11 mouse cellular contexts compared by ENCODE assay signal in the genomic region with DNA sequence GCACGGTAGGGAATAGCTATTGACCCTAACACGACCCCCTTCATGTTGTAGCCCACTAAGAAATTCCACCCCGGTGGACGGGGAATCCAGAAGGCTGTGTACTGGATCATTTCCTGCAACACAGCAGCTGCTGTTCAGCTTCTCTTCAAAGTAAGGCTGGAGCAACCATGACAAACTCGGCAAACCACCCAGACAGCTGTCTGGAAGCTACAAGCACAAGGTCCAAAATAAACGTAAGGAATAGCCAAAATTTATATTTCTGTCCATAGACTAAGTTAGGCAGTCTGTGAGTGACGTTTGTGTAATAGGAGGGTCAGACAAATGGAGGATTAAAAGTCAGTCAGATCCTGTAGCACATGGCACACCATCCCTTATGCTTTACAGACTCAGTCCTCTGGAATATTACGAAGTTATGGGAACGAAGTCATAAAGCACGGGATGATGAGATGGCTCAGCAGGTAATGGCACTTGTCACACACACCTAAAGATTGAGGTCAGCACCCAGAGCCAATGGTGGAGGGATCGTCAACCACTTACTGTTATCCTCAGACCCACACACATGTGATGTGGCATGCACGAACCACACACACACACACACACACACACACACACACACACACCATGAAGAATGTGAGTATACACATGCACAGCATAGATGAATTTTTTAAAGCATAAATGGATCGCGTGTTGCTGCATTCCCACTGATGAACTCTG.
DNase-seq lines count a peak whose midpoint lies in the region; ATAC-seq and TF ChIP-seq lines count a peak whose summit lies in the region.
"Had no signal": no experiment of that assay in that cellular context is flagged by ENCODE, and none has a peak within 500 bp of the region (broad histone marks: within the 10 kb centered on the region; RNA-seq: fewer than 3 reads in every experiment).

No protein-coding gene starts in this region.

- 48% methylated on average over 14 of the region's 14 CpGs for WGBS in intestine, embryonic 14.5 days
- 62% methylated on average over 14 of the region's 14 CpGs for WGBS in intestine, embryonic 16.5 days
- 78% methylated on average over 14 of the region's 14 CpGs for WGBS in midbrain, embryonic 15.5 days
- whole genome bisulfite sequencing in midbrain, postnatal 0 days: 84% methylated on average over 14 of the region's 14 CpGs
- 56% methylated on average over 14 of the region's 14 CpGs for WGBS in neural tube, embryonic 14.5 days

- no peak for ATAC-seq in intestine, embryonic 14.5 days (replicated peaks; ENCODE audit: low FRiP score, low TSS enrichment, low read depth)
- no peak for ATAC-seq in intestine, embryonic 16.5 days
- peak; percentile 37; the same call in 1 of the 2 replicates for ATAC-seq in midbrain, embryonic 15.5 days (replicated peaks)
- no peak for ATAC-seq in midbrain, postnatal 0 days (ENCODE audit: low FRiP score)
- ATAC-seq in neural tube, embryonic 14.5 days (ENCODE audit: low read depth): peak; percentile 44; the same call in 1 of the 2 replicates

- peak overlapping the region; percentile 22; the same call in 1 of the 2 replicates for H3K4me2 ChIP-seq in intestine, embryonic 14.5 days (ENCODE audit: low read length)
- H3K4me2 ChIP-seq in intestine, embryonic 16.5 days (ENCODE audit: low read depth, low read length): no peak overlapping the region
- no peak overlapping the region for H3K4me2 ChIP-seq in midbrain, embryonic 15.5 days
- no peak overlapping the region for H3K4me2 ChIP-seq in midbrain, postnatal 0 days (ENCODE audit: low read depth, low read length, poor library complexity, severe bottlenecking)
- H3K4me2 ChIP-seq in neural tube, embryonic 14.5 days (ENCODE audit: low read depth, low read length): peak overlapping the region; percentile 21; the same call in 1 of the 2 replicates
- H3K4me2 ChIP-seq: forebrain, embryonic 12.5 days had no signal

- no peaks in the 10 kb centered on the region for H3K27me3 ChIP-seq in intestine, embryonic 14.5 days (replicated peaks; ENCODE audit: control insufficient read depth, insufficient read depth, low read length)
- no peaks in the 10 kb centered on the region for H3K27me3 ChIP-seq in intestine, embryonic 16.5 days (replicated peaks; ENCODE audit: control insufficient read depth, insufficient read depth, low read length)
- H3K27me3 ChIP-seq in midbrain, embryonic 15.5 days (replicated peaks): no peaks in the 10 kb centered on the region
- no peaks in the 10 kb centered on the region for H3K27me3 ChIP-seq in midbrain, postnatal 0 days (ENCODE audit: insufficient read depth, low read length)
- H3K27me3 ChIP-seq in neural tube, embryonic 14.5 days (ENCODE audit: control insufficient read depth, insufficient read depth, low read length): no peaks in the 10 kb centered on the region
- H3K27me3 ChIP-seq: forebrain, embryonic 12.5 days had no signal

- H3K4me3 ChIP-seq in intestine, embryonic 14.5 days (ENCODE audit: low read depth, low read length): no peak overlapping the region
- no peak overlapping the region for H3K4me3 ChIP-seq in intestine, embryonic 16.5 days (ENCODE audit: low read length)
- no peak overlapping the region for H3K4me3 ChIP-seq in midbrain, embryonic 15.5 days
- no peak overlapping the region for H3K4me3 ChIP-seq in midbrain, postnatal 0 days (ENCODE audit: low read depth, low read length)
- no peak overlapping the region for H3K4me3 ChIP-seq in neural tube, embryonic 14.5 days (ENCODE audit: low read depth, low read length)
- H3K4me3 ChIP-seq: forebrain, embryonic 12.5 days had no signal

- no peak overlapping the region for H3K9ac ChIP-seq in intestine, embryonic 14.5 days (ENCODE audit: low read length)
- no peak overlapping the region for H3K9ac ChIP-seq in intestine, embryonic 16.5 days (ENCODE audit: low read depth, low read length)
- H3K9ac ChIP-seq in midbrain, embryonic 15.5 days: no peak overlapping the region
- no peak overlapping the region for H3K9ac ChIP-seq in midbrain, postnatal 0 days (replicated peaks; ENCODE audit: low read length, poor library complexity, severe bottlenecking)
- H3K9ac ChIP-seq in neural tube, embryonic 14.5 days (replicated peaks; ENCODE audit: low read depth, low read length): no peak overlapping the region
- H3K9ac ChIP-seq: forebrain, embryonic 12.5 days had no signal

- H3K4me1 ChIP-seq in intestine, embryonic 14.5 days (replicated peaks; ENCODE audit: control insufficient read depth, insufficient read depth, low read length): peaks cover 34% of the 10 kb centered on the region
- peaks cover 23% of the 10 kb centered on the region for H3K4me1 ChIP-seq in intestine, embryonic 16.5 days (ENCODE audit: control insufficient read depth, insufficient read depth, low read length)
- no peaks in the 10 kb centered on the region for H3K4me1 ChIP-seq in midbrain, embryonic 15.5 days
- H3K4me1 ChIP-seq in midbrain, postnatal 0 days (ENCODE audit: insufficient read depth, low read length): no peaks in the 10 kb centered on the region
- peaks cover 11% of the 10 kb centered on the region for H3K4me1 ChIP-seq in neural tube, embryonic 14.5 days (ENCODE audit: control insufficient read depth, insufficient read depth, low read length)

- H3K9me3 ChIP-seq in intestine, embryonic 14.5 days (ENCODE audit: control insufficient read depth, low read length): no peaks in the 10 kb centered on the region
- H3K9me3 ChIP-seq in intestine, embryonic 16.5 days (ENCODE audit: control insufficient read depth, low read length): no peaks in the 10 kb centered on the region
- no peaks in the 10 kb centered on the region for H3K9me3 ChIP-seq in midbrain, embryonic 15.5 days
- no peaks in the 10 kb centered on the region for H3K9me3 ChIP-seq in midbrain, postnatal 0 days (ENCODE audit: low read length)
- H3K9me3 ChIP-seq in neural tube, embryonic 14.5 days (ENCODE audit: control insufficient read depth, low read length): no peaks in the 10 kb centered on the region
- H3K9me3 ChIP-seq: forebrain, embryonic 12.5 days had no signal

- H3K27ac ChIP-seq in intestine, embryonic 14.5 days (ENCODE audit: low read depth): peak overlapping the region; percentile 33; the same call in 1 of the 2 replicates
- H3K27ac ChIP-seq in intestine, embryonic 16.5 days (ENCODE audit: low read length): no peak overlapping the region
- H3K27ac ChIP-seq in midbrain, embryonic 15.5 days: no peak overlapping the region
- H3K27ac ChIP-seq in midbrain, postnatal 0 days (ENCODE audit: low read depth, low read length): no peak overlapping the region
- no peak overlapping the region for H3K27ac ChIP-seq in neural tube, embryonic 14.5 days (ENCODE audit: low read depth, low read length)
- H3K27ac ChIP-seq: forebrain, embryonic 12.5 days had no signal

- TF ChIP-seq CTCF in midbrain, postnatal 0 days (IDR thresholded peaks at IDR 0.05): no peak

- H3K36me3 ChIP-seq in intestine, embryonic 14.5 days (ENCODE audit: control insufficient read depth, insufficient read depth, low read length): no peaks in the 10 kb centered on the region
- no peaks in the 10 kb centered on the region for H3K36me3 ChIP-seq in intestine, embryonic 16.5 days (ENCODE audit: control insufficient read depth, insufficient read depth, low read length)
- H3K36me3 ChIP-seq in midbrain, embryonic 15.5 days (replicated peaks): no peaks in the 10 kb centered on the region
- no peaks in the 10 kb centered on the region for H3K36me3 ChIP-seq in midbrain, postnatal 0 days (ENCODE audit: insufficient read depth, low read length)
- no peaks in the 10 kb centered on the region for H3K36me3 ChIP-seq in neural tube, embryonic 14.5 days (ENCODE audit: control insufficient read depth, insufficient read depth, low read length)
- H3K36me3 ChIP-seq: forebrain, embryonic 12.5 days had no signal

- no peak for DNase-seq in intestine, embryonic 14.5 days (ENCODE audit: low spot score)
- DNase-seq in midbrain, postnatal 0 days (ENCODE audit: low spot score): no peak
- peak; percentile 16 for DNase-seq in hindlimb bud, embryonic 11.5 days (ENCODE audit: extremely low spot score, low read depth, low spot score)
- no peak for DNase-seq in gastrocnemius, postnatal 4 days (ENCODE audit: low spot score in 2 of 2)
- DNase-seq in thymus, postnatal 14 days: no peak
- DNase-seq: kidney, postnatal 14 days; thymus, postnatal 36 days had no signal

Comparison
In these comparisons a context has a peak if more than half of its experiments do, and no peak if none do; other contexts are left out.
1. ATAC-seq: peak in midbrain, embryonic 15.5 days (single experiment) and neural tube, embryonic 14.5 days (single experiment); none in intestine, embryonic 14.5 days (single experiment), intestine, embryonic 16.5 days (single experiment) and midbrain, postnatal 0 days (single experiment).
2. H3K4me2 ChIP-seq: peak in intestine, embryonic 14.5 days (single experiment) and neural tube, embryonic 14.5 days (single experiment); none in intestine, embryonic 16.5 days (single experiment), midbrain, embryonic 15.5 days (single experiment) and midbrain, postnatal 0 days (single experiment).